Mouse (Mus musculus) layer of hippocampus, adult 2 months (tissue): ENCODE measurements around the gene Krt9. TPM values are rescaled to one million over a fixed set of nuclear protein-coding genes. Genes with fewer than 3 reads are reported as not detected.

Experiments used
- DNase-seq, 2 experiments: peaks; one replicate each; pipeline ENCODE4 v3.0.0; 2022; ENCODE audit warnings: low spot score in 2 of 2
- H3K27ac ChIP-seq: fragments of 200-600 bp; 2 replicates; pipeline ENCODE4 v1.8.1; 2022
- H3K4me3 ChIP-seq: fragments of 200-600 bp; 2 replicates; pipeline ENCODE4 v1.8.1; 2022; ENCODE audit warnings: mild to moderate bottlenecking
- CTCF ChIP-seq: fragments of 200-600 bp; conservative IDR thresholded peaks from 2 replicates; pipeline ENCODE4 v1.8.1; 2022; ENCODE audit warnings: antibody characterized with exemption, mild to moderate bottlenecking, moderate library complexity
- total RNA-seq, 2 experiments: library from RNA; stranded (reverse); gene quantifications; 2 replicates each; pipeline ENCODE4 v1.2.3; 2021

Krt9 gene
- total RNA-seq, 2 experiments from 2014 or later, result 3.6 to 3.7 TPM

GRCm38 (mm10) chr11:100145104-100145503 lies 47.9 kb downstream of the Krt9 start:
- Histone ChIP-seq H3K27ac (no peak overlapping the region), H3K4me3 (no peak overlapping the region)
- TF ChIP-seq CTCF, result no peak
- DNase-seq, result no peak

DNA sequence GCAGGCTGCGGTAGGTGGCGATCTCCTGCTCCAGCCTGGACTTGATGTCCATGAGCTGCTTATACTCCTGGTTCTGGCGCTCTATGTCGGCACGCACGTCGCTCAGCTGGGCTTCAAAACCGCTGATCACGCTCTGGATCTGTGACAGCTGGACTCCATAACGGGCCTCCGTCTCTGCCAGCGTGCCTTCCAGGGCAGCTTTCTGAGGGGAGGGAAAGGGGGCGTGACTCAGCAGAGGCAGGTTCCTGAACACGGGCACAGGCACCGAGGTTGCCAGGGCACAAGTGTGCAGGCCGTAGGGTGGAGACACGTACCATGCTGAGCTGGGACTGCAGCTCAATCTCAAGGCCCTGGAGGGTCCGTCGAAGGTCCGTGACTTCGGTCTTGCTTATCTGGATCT lies 52.1 kb downstream of the Krt9 start:
- Histone ChIP-seq H3K27ac (no peak overlapping the region), H3K4me3 (no peak overlapping the region)
- DNase-seq, result no peak
- TF ChIP-seq CTCF, result no peak

- no peak for DNase-seq
- no peak overlapping the region for H3K4me3 ChIP-seq
- no peak overlapping the region for H3K27ac ChIP-seq
- no peak for TF ChIP-seq CTCF
Observed at GRCm38 (mm10) chr11:100139391-100139790, 53.7 kb downstream of the Krt9 start.

DNA sequence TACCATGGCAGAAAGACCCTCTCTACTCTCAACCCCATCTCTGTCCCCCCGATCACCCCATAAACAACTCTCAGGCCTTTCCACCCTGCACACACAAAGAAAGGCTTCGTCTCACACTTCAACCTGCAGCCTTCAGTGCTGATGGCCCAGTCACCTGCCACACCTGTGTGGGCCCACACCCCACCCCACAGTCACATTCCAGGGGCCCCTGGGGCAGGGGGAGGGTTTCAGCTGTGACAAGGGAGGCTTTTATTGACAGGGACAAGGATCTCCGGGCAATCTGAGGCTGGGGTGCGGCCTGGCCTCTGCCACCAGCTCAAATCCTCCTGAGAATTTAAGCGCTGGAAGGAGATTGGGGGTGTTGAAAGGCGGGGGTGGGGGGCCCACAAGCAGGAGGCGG lies 54.2 kb downstream of the Krt9 start:
- H3K27ac ChIP-seq, result no peak overlapping the region
- no peak for TF ChIP-seq CTCF
- no peak for DNase-seq
- H3K4me3 ChIP-seq, result no peak overlapping the region

DNA sequence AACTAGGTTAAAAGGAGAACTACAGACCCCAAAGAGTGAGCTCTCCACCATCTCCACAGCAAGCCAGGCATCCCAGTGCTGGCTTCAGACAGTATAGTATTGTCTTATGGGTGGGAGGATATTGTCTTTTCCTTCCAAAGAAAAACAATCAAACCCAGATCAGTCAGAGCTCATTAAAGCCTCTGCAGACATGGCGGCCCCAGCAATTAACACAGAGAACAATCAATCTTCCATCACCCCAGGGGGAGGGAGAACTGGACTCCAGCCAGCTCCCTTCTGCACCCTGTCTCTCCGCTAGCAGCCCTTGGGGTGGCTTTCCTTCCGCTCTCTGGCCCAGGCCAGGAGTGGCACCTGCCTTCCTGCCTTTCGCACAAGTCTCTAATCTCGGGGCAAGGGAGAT lies 55.4 kb downstream of the Krt9 start:
- no peak overlapping the region for H3K27ac ChIP-seq
- no peak for TF ChIP-seq CTCF
- no peak overlapping the region for H3K4me3 ChIP-seq
- DNase-seq, result no peak

Other genes starting within 250 kb of the Krt9 start
- gene Krtap9-5, start 244.8 kb downstream of the Krt9 start, total RNA-seq, result not detected
- gene Krtap29-1, start 214.2 kb downstream of the Krt9 start, total RNA-seq, result not detected
- gene Krtap16-1, start 206.6 kb downstream of the Krt9 start, total RNA-seq, result not detected
- gene Krtap17-1, start 199.3 kb downstream of the Krt9 start, total RNA-seq, result not detected
- gene Krt33a, start 177.0 kb downstream of the Krt9 start, total RNA-seq, result not detected
- not detected for gene Krt33b, start 163.4 kb downstream of the Krt9 start, total RNA-seq
- gene Krt34, start 151.7 kb downstream of the Krt9 start, total RNA-seq, result not detected
- not detected for gene Krt31, start 142.7 kb downstream of the Krt9 start, total RNA-seq
- gene Krt32, start 105.0 kb downstream of the Krt9 start, total RNA-seq, result not detected
- gene Krt35, start 97.0 kb downstream of the Krt9 start, total RNA-seq, result not detected
- gene Krt36, start 87.6 kb downstream of the Krt9 start, total RNA-seq, result not detected
- gene Krt13, start 71.7 kb downstream of the Krt9 start, total RNA-seq, result not detected
- gene Krt15, start 57.3 kb downstream of the Krt9 start, total RNA-seq, result under 1 TPM in 1 of 2 experiments, not detected in 1; 0.77 TPM
- gene Krt19, start 44.6 kb downstream of the Krt9 start, total RNA-seq, result not detected
- gene Krt14, start 14.3 kb upstream of the Krt9 start, total RNA-seq, result not detected
- gene Krt16, start 55.7 kb upstream of the Krt9 start, total RNA-seq, result not detected
- not detected for gene Krt17, start 67.8 kb upstream of the Krt9 start, total RNA-seq
- gene Krt42, start 76.6 kb upstream of the Krt9 start, total RNA-seq, result not detected
- 100 to 1,000 TPM; 713 to 750 TPM for gene Eif1, start 126.6 kb upstream of the Krt9 start, total RNA-seq
- gene Gast, start 141.2 kb upstream of the Krt9 start, total RNA-seq, result not detected
- 100 to 1,000 TPM; 169 to 174 TPM for gene Hap1, start 162.9 kb upstream of the Krt9 start, total RNA-seq
- 10 to 100 TPM; 34.1 to 35.6 TPM for gene Jup, start 204.5 kb upstream of the Krt9 start, total RNA-seq
- gene P3h4, start 221.6 kb upstream of the Krt9 start, total RNA-seq, result 1 to 10 TPM; 9.4 to 9.5 TPM
- gene Fkbp10, start 222.5 kb upstream of the Krt9 start, total RNA-seq, result 1 to 10 TPM; 4.4 to 5.8 TPM
- 10 to 100 TPM; 58.4 to 58.7 TPM for gene Nt5c3b, start 248.6 kb upstream of the Krt9 start, total RNA-seq
- 1 to 10 TPM in 1 of 2 experiments, under 1 TPM in 1; 0.64 to 1.4 TPM for gene Klhl10, start 248.7 kb upstream of the Krt9 start, total RNA-seq